Mouse (Mus musculus) neutrophil, adult 5-6 weeks (primary cell): ENCODE data around the gene Suclg2. TPM values are rescaled to one million over a fixed set of nuclear protein-coding genes. Genes with fewer than 3 reads are reported as not detected.

ENCODE experiments used
- ATAC-seq: fragments of 151-379, 151-347 bp; 2 replicates; pipeline ENCODE4 v1.8.0; 2017; ENCODE audit warnings: mild to moderate bottlenecking, moderate TSS enrichment; ENCODE audit not compliant: insufficient number of reproducible peaks, poor library complexity, low FRiP score, severe bottlenecking; ENCODE audit errors: extremely low read depth
- total RNA-seq: library from RNA; stranded (forward); fragments of 200-1000 nt; gene quantifications from 2 replicates; pipeline ENCODE4 v1.2.3, GENCODE M21; 2017

Gene Suclg2
- total RNA-seq, 1 experiment from 2014 or later = 28.9 TPM

- no peak for ATAC-seq
Observed at GRCm38 (mm10) chr6:95587108-95587796, 131.3 kb downstream of the Suclg2 start.

- no peak for ATAC-seq
Observed at GRCm38 (mm10) chr6:95581893-95582292, 136.7 kb downstream of the Suclg2 start.

- no peak for ATAC-seq
Observed at GRCm38 (mm10) chr6:95579792-95580191, 138.8 kb downstream of the Suclg2 start.

- no peak for ATAC-seq
Observed at GRCm38 (mm10) chr6:95575531-95575930, 143.1 kb downstream of the Suclg2 start.

- no peak for ATAC-seq
Observed at GRCm38 (mm10) chr6:95574867-95575266, 143.7 kb downstream of the Suclg2 start.

- no peak for ATAC-seq
Observed at GRCm38 (mm10) chr6:95574389-95574788, 144.2 kb downstream of the Suclg2 start.

- ATAC-seq = peak; percentile 26; the same call in 1 of the 2 replicates
Observed at GRCm38 (mm10) chr6:95573035-95573759, 145.4 kb downstream of the Suclg2 start.

- ATAC-seq = no peak
Observed at GRCm38 (mm10) chr6:95571620-95572019, 147.0 kb downstream of the Suclg2 start.

- no peak for ATAC-seq
Observed at GRCm38 (mm10) chr6:95563355-95564009, 155.1 kb downstream of the Suclg2 start.

- no peak for ATAC-seq
Observed at GRCm38 (mm10) chr6:95556320-95556719, 162.3 kb downstream of the Suclg2 start.

- ATAC-seq = peak; percentile 44; the same call in 1 of the 2 replicates
Observed at GRCm38 (mm10) chr6:95552339-95552950, 166.2 kb downstream of the Suclg2 start.

GRCm38 (mm10) chr6:95551000-95551399 lies 167.6 kb downstream of the Suclg2 start:
- ATAC-seq = no peak

GRCm38 (mm10) chr6:95546189-95546832 lies 172.3 kb downstream of the Suclg2 start:
- ATAC-seq = no peak

- no peak for ATAC-seq
Observed at GRCm38 (mm10) chr6:95545714-95546113, 172.9 kb downstream of the Suclg2 start.

GRCm38 (mm10) chr6:95545296-95545695 lies 173.3 kb downstream of the Suclg2 start:
- ATAC-seq = no peak

GRCm38 (mm10) chr6:95535191-95535590 lies 183.4 kb downstream of the Suclg2 start:
- ATAC-seq = no peak

- no peak for ATAC-seq
Observed at GRCm38 (mm10) chr6:95519846-95520245, 198.8 kb downstream of the Suclg2 start.

- no peak for ATAC-seq
Observed at GRCm38 (mm10) chr6:95518406-95518805, 200.2 kb downstream of the Suclg2 start.

- no peak for ATAC-seq
Observed at GRCm38 (mm10) chr6:95515721-95516120, 202.9 kb downstream of the Suclg2 start.
